Mouse (Mus musculus) limb, embryonic 10.5 days (tissue): ENCODE data around the gene Gm3327. TPM values are rescaled to one million over a fixed set of nuclear protein-coding genes. Genes with fewer than 3 reads are reported as not detected.
"Not testable (repeated sequence)": the region's sequence is repeated elsewhere in the genome, so short reads cannot be mapped to it uniquely, and the experiment has no call there.

ENCODE experiments used
- DNase-seq: peaks from one replicate; pipeline ENCODE4 v3.0.0-alpha.2; 2017; ENCODE audit warnings: low spot score
- H3K27ac ChIP-seq: fragments of 300-500 bp; sonication (generic); 2 replicates; pipeline ENCODE4 v1.5.1; 2016; ENCODE audit warnings: mild to moderate bottlenecking
- H3K27me3 ChIP-seq: fragments of 300-500 bp; sonication (generic); 2 replicates; pipeline ENCODE4 v1.6.1; 2016; ENCODE audit warnings: low read depth, mild to moderate bottlenecking; ENCODE audit not compliant: poor library complexity, severe bottlenecking
- H3K36me3 ChIP-seq: fragments of 300-500 bp; sonication (generic); 2 replicates; pipeline ENCODE4 v1.6.1; 2016; ENCODE audit warnings: mild to moderate bottlenecking, moderate library complexity
- H3K4me1 ChIP-seq: fragments of 300-500 bp; sonication (generic); 2 replicates; pipeline ENCODE4 v1.6.1; 2016
- H3K4me3 ChIP-seq: fragments of 300-500 bp; sonication (generic); 2 replicates; pipeline ENCODE4 v1.5.1; 2016; ENCODE audit warnings: mild to moderate bottlenecking, moderate library complexity
- H3K9me3 ChIP-seq: fragments of 300-500 bp; sonication (generic); replicated peaks from 2 replicates; pipeline ENCODE4 v1.6.1; 2016; ENCODE audit warnings: mild to moderate bottlenecking
- WGBS: fragments of 180-500 bp; shearing (Covaris S2); methylation state at CpG from one replicate; pipeline ENCODE4 v1.1.7; 2016; 5-methylcytosine and 5-hydroxymethylcytosine counted together
- polyA plus RNA-seq: library from polyadenylated mRNA; unstranded; fragments of >200 nt; fragmentation: Nextera tagmentation; extraction: Ambion mirVana; gene quantifications from 2 replicates; pipeline ENCODE4 v1.2.1, GENCODE M21; 2016

Gene Gm3327
- not detected in 2 replicates for polyA plus RNA-seq

GRCm38 (mm10) chr14:44123551-44123950 is at the start of gene Gm3327:
Gene Gm3327 (plus strand): TSS chr14:44123851.
- WGBS = 91% methylated on average over 4 of the region's 4 CpGs
- H3K4me1 ChIP-seq, H3K27ac ChIP-seq, DNase-seq, H3K9me3 ChIP-seq, H3K4me3 ChIP-seq, H3K36me3 ChIP-seq, H3K27me3 ChIP-seq: not testable (repeated sequence)

- not testable (repeated sequence) for DNase-seq, H3K9me3 ChIP-seq, H3K4me3 ChIP-seq, H3K4me1 ChIP-seq, H3K36me3 ChIP-seq, H3K27me3 ChIP-seq, H3K27ac ChIP-seq
- WGBS = 81% methylated on average over 5 of the region's 5 CpGs
These were observed 45.8 kb upstream of the Gm3327 start for GRCm38 (mm10) chr14:44077785-44078341.

- not testable (repeated sequence) for H3K9me3 ChIP-seq, H3K4me3 ChIP-seq, H3K27me3 ChIP-seq, H3K4me1 ChIP-seq, H3K36me3 ChIP-seq, DNase-seq, H3K27ac ChIP-seq
- 100% methylated on average over 1 of the region's 1 CpGs for WGBS
These were observed 37.1 kb upstream of the Gm3327 start for GRCm38 (mm10) chr14:44086588-44086987.

- H3K27me3 ChIP-seq, H3K27ac ChIP-seq, H3K36me3 ChIP-seq, DNase-seq, H3K9me3 ChIP-seq, H3K4me3 ChIP-seq, H3K4me1 ChIP-seq: not testable (repeated sequence)
- WGBS = 85% methylated on average over 2 of the region's 2 CpGs
These were observed 36.1 kb upstream of the Gm3327 start for GRCm38 (mm10) chr14:44087535-44087934.

- not testable (repeated sequence) for H3K27me3 ChIP-seq, H3K4me3 ChIP-seq, H3K36me3 ChIP-seq, DNase-seq, H3K9me3 ChIP-seq, H3K27ac ChIP-seq, H3K4me1 ChIP-seq
- WGBS = 72% methylated on average over 1 of the region's 1 CpGs
These were observed 32.1 kb upstream of the Gm3327 start for GRCm38 (mm10) chr14:44091524-44091923.

GRCm38 (mm10) chr14:44094445-44094844 is 29.2 kb upstream of the Gm3327 start:
- H3K9me3 ChIP-seq, H3K4me3 ChIP-seq, H3K4me1 ChIP-seq, H3K36me3 ChIP-seq, H3K27ac ChIP-seq, DNase-seq, H3K27me3 ChIP-seq: not testable (repeated sequence)
- 70% methylated on average over 5 of the region's 5 CpGs for WGBS

GRCm38 (mm10) chr14:44100030-44100429 is 23.6 kb upstream of the Gm3327 start:
- not testable (repeated sequence) for H3K36me3 ChIP-seq, H3K9me3 ChIP-seq, H3K27ac ChIP-seq, H3K27me3 ChIP-seq, H3K4me1 ChIP-seq, DNase-seq, H3K4me3 ChIP-seq
- WGBS = no CpG with 5 or more reads among the region's 1 CpGs

- not testable (repeated sequence) for H3K4me1 ChIP-seq, H3K27ac ChIP-seq, H3K27me3 ChIP-seq, DNase-seq, H3K9me3 ChIP-seq, H3K4me3 ChIP-seq, H3K36me3 ChIP-seq
- WGBS = 82% methylated on average over 2 of the region's 2 CpGs
These were observed 21.3 kb upstream of the Gm3327 start, which contains the start of gene Ear2 for GRCm38 (mm10) chr14:44102354-44102753. Gene Ear2 (plus strand): TSS chr14:44102654.

GRCm38 (mm10) chr14:44110981-44111380 is 12.7 kb upstream of the Gm3327 start:
- no peaks in the 10 kb centered on the region for H3K9me3 ChIP-seq
- no peaks in the 10 kb centered on the region for H3K4me1 ChIP-seq
- H3K27ac ChIP-seq = no peak overlapping the region
- H3K27me3 ChIP-seq = no peaks in the 10 kb centered on the region
- no peaks in the 10 kb centered on the region for H3K36me3 ChIP-seq
- DNase-seq = no peak
- H3K4me3 ChIP-seq = no peak overlapping the region

Other genes starting within 250 kb of the Gm3327 start
- gene Ear1, start 248.3 kb upstream of the Gm3327 start, polyA plus RNA-seq = not detected in 2 replicates
- gene Ear10, start 200.3 kb upstream of the Gm3327 start, polyA plus RNA-seq = not detected in 2 replicates
- 10.9 and 13.5 TPM in 2 replicates for gene Gm8113, start 198.5 kb upstream of the Gm3327 start, polyA plus RNA-seq
- not detected in 2 replicates for gene Ang5, start 166.8 kb upstream of the Gm3327 start, polyA plus RNA-seq
- not detected in 2 replicates for gene Ang6, start 121.6 kb upstream of the Gm3327 start, polyA plus RNA-seq
- gene Ear2, start 21.2 kb upstream of the Gm3327 start, polyA plus RNA-seq = not detected in 2 replicates
- gene Gm8212, start 73.8 kb downstream of the Gm3327 start, polyA plus RNA-seq = not detected in 2 replicates
- not detected in 2 replicates for gene 4930503E14Rik, start 89.4 kb downstream of the Gm3327 start, polyA plus RNA-seq
- not detected in 2 replicates for gene Gm8220, start 161.7 kb downstream of the Gm3327 start, polyA plus RNA-seq
- gene Gm5930, start 214.7 kb downstream of the Gm3327 start, polyA plus RNA-seq = not detected in 2 replicates
- not detected in 2 replicates for gene Gm8229, start 241.5 kb downstream of the Gm3327 start, polyA plus RNA-seq